Mouse (Mus musculus): ENCODE data around the gene Mt4. TPM values are rescaled to one million over a fixed set of nuclear protein-coding genes. Genes with fewer than 3 reads are reported as not detected.
A peak's percentile ranks its signal among the peaks of the same experiment; 100 is the strongest.
"Not testable (repeated sequence)": the region's sequence is repeated elsewhere in the genome, so short reads cannot be mapped to it uniquely, and the experiment has no call there.

Gene Mt4
- polyA plus RNA-seq, 1 experiment: not detected

DNA sequence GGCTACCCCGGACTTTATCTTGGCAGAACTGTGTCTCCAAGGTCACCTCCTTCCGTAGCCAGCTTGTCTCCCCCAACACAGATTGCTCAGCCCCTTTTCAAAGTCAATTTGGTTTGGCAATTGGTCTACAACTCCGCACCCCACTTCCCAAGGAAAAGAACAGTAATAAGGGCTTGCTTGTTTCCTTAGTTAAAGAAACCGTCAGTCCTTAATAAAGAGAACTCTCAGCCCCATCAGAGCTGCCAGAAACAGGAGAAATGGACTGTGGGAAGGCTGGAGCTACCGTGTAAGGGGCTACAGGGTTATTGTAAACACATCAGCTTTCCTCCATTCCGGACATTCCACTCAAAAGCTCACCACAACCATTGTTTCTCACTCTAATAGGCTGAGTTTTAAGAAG, 17.5 kb downstream of the Mt4 start:
- H3K4me1 ChIP-seq (ENCODE audit: control insufficient read depth, insufficient read depth, insufficient read length, low read length): peaks cover 4% of the 10 kb centered on the region; the same call in 1 of the 2 replicates
- H3K27me3 ChIP-seq (ENCODE audit: control insufficient read depth, insufficient read depth, low read length): 0 out of 2 replicates have a peak, but pooled peaks cover 6% of the 10 kb centered on the region
- 60% methylated on average over 6 of the region's 6 CpGs for WGBS
- H3K36me3 ChIP-seq (ENCODE audit: control insufficient read depth, insufficient read depth, low read length): no peaks in the 10 kb centered on the region
- H3K4me3 ChIP-seq (ENCODE audit: low read depth, low read length): no peak overlapping the region
- no peak for TF ChIP-seq CTCF (IDR thresholded peaks at IDR 0.05; ENCODE audit: extremely low read depth, insufficient read length, insufficient replicate concordance, low read depth, low read length)
- no peak for TF ChIP-seq POLR2A (IDR thresholded peaks at IDR 0.05; ENCODE audit: low read depth, low read length)
- no peak overlapping the region for H3K27ac ChIP-seq (ENCODE audit: insufficient read depth, low read depth, low read length)

DNA sequence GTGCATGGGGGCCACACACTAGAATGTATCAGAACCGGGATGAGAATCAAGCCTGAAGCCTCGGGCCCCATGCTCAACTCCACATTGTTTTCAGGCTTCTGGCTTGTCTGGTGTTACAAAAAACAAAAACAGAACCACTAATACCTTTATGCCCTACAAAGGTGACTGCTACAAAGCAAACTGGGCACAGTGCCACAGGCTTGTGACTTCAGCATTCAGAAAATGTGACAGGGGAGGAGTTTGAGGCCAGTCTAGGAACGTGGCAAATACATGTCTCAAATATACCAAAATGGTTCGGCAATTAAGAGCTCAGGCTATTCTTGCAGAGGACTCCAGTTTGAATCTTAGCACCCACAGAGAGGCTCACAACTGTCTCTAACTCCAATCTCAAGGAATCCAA, 19.1 kb downstream of the Mt4 start:
- H3K27me3 ChIP-seq (ENCODE audit: control insufficient read depth, insufficient read depth, low read length): 0 out of 2 replicates have a peak, but pooled peaks cover 6% of the 10 kb centered on the region
- H3K27ac ChIP-seq (ENCODE audit: insufficient read depth, low read depth, low read length): no peak overlapping the region
- TF ChIP-seq POLR2A (IDR thresholded peaks at IDR 0.05; ENCODE audit: low read depth, low read length) (no peak), CTCF (IDR thresholded peaks at IDR 0.05; ENCODE audit: extremely low read depth, insufficient read length, insufficient replicate concordance, low read depth, low read length) (no peak)
- H3K4me3 ChIP-seq (ENCODE audit: low read depth, low read length): no peak overlapping the region
- 41% methylated on average over 4 of the region's 4 CpGs for WGBS
- peaks cover 4% of the 10 kb centered on the region; the same call in 1 of the 2 replicates for H3K4me1 ChIP-seq (ENCODE audit: control insufficient read depth, insufficient read depth, insufficient read length, low read length)
- no peaks in the 10 kb centered on the region for H3K36me3 ChIP-seq (ENCODE audit: control insufficient read depth, insufficient read depth, low read length)

DNA sequence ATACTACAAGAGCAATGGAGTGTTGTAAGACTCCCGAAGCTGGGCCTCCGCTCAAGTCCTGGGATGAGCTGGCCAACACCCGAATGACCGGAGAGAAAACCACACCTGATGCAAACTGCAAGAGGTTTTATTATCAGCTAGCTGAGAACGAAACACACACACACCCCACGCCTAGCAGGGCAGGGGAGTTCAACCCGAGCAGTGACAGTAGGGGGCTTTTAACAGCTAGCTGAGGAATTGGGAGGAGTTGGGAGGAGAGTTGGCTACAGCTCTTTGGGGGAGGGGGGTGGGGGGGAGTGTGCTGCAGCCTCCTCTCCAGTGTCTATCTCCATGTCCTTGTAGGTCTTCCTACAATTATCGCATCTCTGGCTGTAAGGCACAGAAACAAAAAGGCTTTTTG, 28.8 kb downstream of the Mt4 start:
- H3K27me3 ChIP-seq (ENCODE audit: control insufficient read depth, insufficient read depth, low read length); H3K27ac ChIP-seq (ENCODE audit: insufficient read depth, low read depth, low read length); H3K36me3 ChIP-seq (ENCODE audit: control insufficient read depth, insufficient read depth, low read length); H3K4me1 ChIP-seq (ENCODE audit: control insufficient read depth, insufficient read depth, insufficient read length, low read length); H3K4me3 ChIP-seq (ENCODE audit: low read depth, low read length): not testable (repeated sequence)
- 85% methylated on average over 8 of the region's 8 CpGs for WGBS

DNA sequence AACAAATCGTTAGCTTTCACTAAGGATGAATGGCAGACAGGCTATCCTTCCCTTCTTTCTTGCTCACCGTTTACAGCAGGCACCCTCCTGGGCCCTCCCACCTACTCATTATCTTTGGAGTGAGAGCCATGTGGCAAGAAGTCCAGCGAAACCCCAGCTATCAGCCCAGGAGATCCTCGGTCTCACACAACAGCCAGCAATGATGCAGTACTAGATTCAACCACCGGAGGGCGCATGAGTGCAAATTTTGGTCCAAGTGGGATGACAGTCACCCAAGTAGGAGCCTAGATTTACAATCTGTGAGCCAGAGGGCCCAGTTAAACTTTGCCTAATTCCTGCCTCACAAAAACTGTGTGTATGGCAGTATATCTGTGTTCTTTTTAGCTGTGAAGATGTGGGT, 30.2 kb downstream of the Mt4 start:
- Histone ChIP-seq H3K36me3 (ENCODE audit: control insufficient read depth, insufficient read depth, low read length) (no peaks in the 10 kb centered on the region), H3K27ac (ENCODE audit: insufficient read depth, low read depth, low read length) (no peak overlapping the region), H3K4me1 (ENCODE audit: control insufficient read depth, insufficient read depth, insufficient read length, low read length) (peaks cover 6% of the 10 kb centered on the region), H3K4me3 (ENCODE audit: low read depth, low read length) (no peak overlapping the region), H3K27me3 (ENCODE audit: control insufficient read depth, insufficient read depth, low read length) (no peaks in the 10 kb centered on the region; the same call in 1 of the 2 replicates)
- 4% methylated on average over 6 of the region's 6 CpGs for WGBS
- TF ChIP-seq POLR2A (IDR thresholded peaks at IDR 0.05; ENCODE audit: low read depth, low read length): no peak
- peak; percentile 90; the same call in 1 of the 2 replicates for TF ChIP-seq CTCF (IDR thresholded peaks at IDR 0.05; ENCODE audit: extremely low read depth, insufficient read length, insufficient replicate concordance, low read depth, low read length)

DNA sequence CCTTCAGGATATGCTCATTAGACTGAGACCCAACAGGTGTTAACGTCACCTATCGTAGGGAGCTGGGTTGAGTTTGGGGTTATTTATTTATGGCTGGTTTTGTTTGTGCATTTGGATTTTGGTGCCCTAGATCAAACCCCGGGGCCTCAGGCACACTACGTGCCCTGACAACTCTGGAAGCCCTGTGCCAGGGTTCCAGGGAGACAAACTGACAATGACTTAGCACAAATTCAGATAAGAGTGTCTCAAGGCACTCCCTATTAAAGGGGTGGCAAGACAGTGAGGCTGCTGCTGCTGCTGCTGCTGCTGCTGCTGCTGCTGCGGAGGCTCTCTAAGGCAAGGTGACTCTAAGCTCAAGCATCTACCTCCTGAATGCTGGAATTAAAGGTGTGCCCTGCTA, 32.5 kb downstream of the Mt4 start:
- WGBS: 68% methylated on average over 5 of the region's 5 CpGs
- TF ChIP-seq CTCF (IDR thresholded peaks at IDR 0.05; ENCODE audit: extremely low read depth, insufficient read length, insufficient replicate concordance, low read depth, low read length) (no peak), POLR2A (IDR thresholded peaks at IDR 0.05; ENCODE audit: low read depth, low read length) (no peak)

DNA sequence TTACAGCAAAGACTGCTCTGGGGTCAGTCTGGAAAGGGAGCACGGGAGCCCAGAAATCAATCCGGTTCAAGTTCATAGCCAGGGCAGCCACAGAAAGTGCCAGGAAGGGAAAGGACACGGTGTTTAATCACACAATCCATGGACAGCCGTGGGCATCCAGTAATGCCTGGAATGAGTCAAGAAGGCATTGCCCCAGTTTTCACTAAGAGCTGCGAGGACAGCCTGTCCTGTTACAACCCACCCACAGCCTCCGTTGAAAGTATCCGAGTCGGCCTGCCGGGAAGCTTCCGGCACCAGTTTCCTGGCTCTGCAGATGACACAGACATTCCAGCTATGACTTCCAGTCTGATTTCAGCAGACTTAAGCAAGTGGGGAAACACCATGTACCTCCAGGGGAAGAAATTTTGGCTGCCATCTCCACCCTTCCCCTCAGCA, 34.3 kb downstream of the Mt4 start:
- TF ChIP-seq CTCF (IDR thresholded peaks at IDR 0.05; ENCODE audit: extremely low read depth, insufficient read length, insufficient replicate concordance, low read depth, low read length): no peak
- TF ChIP-seq POLR2A (IDR thresholded peaks at IDR 0.05; ENCODE audit: low read depth, low read length): no peak
- Histone ChIP-seq H3K27me3 (ENCODE audit: control insufficient read depth, insufficient read depth, low read length) (peaks cover 5% of the 10 kb centered on the region; the same call in 1 of the 2 replicates), H3K4me3 (ENCODE audit: low read depth, low read length) (peak overlapping the region; percentile 67; the same call in 1 of the 2 replicates), H3K4me1 (ENCODE audit: control insufficient read depth, insufficient read depth, insufficient read length, low read length) (peaks cover 14% of the 10 kb centered on the region), H3K27ac (ENCODE audit: insufficient read depth, low read depth, low read length) (no peak overlapping the region), H3K36me3 (ENCODE audit: control insufficient read depth, insufficient read depth, low read length) (no peaks in the 10 kb centered on the region)
- WGBS: 63% methylated on average over 10 of the region's 10 CpGs

More for the DNA sequence above, 32.5 kb downstream of the Mt4 start:
- H3K27me3 ChIP-seq (ENCODE audit: control insufficient read depth, insufficient read depth, low read length): peaks cover 5% of the 10 kb centered on the region; the same call in 1 of the 2 replicates
- peaks cover 14% of the 10 kb centered on the region for H3K4me1 ChIP-seq (ENCODE audit: control insufficient read depth, insufficient read depth, insufficient read length, low read length)
- no peak overlapping the region for H3K27ac ChIP-seq (ENCODE audit: insufficient read depth, low read depth, low read length)
- H3K36me3 ChIP-seq (ENCODE audit: control insufficient read depth, insufficient read depth, low read length): no peaks in the 10 kb centered on the region
- H3K4me3 ChIP-seq (ENCODE audit: low read depth, low read length): no peak overlapping the region

DNA sequence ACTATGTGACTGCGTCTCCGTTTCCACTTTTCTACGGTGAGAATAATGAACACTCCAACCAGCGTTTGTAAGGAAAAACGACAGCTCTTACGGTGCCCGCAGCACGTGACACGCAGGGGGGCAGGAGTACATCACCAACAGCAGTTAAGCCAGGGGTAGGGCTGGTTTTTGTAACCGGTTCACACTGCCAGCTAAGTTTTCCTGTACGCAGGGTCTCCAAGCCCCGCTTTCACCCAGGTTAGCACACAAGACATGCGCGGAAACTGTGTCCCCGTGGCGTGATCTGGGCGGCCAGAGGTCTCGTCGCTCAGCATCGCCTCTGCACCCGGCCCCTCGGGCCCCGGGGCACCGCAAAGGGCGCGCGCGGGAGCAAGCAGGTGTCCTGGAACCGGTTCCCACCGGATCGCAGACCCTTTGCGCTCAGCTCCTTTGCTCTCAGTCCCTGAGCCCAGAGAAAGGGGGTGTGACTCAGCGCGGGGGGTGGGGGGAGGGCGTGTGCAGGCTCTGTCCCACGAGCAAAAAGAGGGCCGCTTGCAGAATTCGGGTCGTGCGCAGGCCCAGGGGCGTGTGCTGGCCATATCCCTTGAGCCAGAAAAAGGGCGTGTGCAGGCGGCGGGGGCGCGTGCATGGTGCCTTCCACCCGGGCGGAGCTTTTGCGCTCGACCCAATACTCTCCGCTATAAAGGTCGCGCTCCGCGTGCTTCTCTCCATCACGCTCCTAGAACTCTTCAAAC, 35.2 kb downstream of the Mt4 start, which contains the start of gene Mt2:
TSS of gene Mt2 (plus strand) at position 590 of the 734 bp plus-strand sequence.
- Histone ChIP-seq H3K4me3 (ENCODE audit: low read depth, low read length) (peak within 1 kb of the TSS; percentile 67), H3K27me3 (ENCODE audit: control insufficient read depth, insufficient read depth, low read length) (peaks cover 5% of the 10 kb centered on the region; the same call in 1 of the 2 replicates), H3K36me3 (ENCODE audit: control insufficient read depth, insufficient read depth, low read length) (no peaks in the 10 kb centered on the region), H3K27ac (ENCODE audit: insufficient read depth, low read depth, low read length) (peak within 1 kb of the TSS; percentile 37; the same call in 1 of the 2 replicates), H3K4me1 (ENCODE audit: control insufficient read depth, insufficient read depth, insufficient read length, low read length) (peaks cover 14% of the 10 kb centered on the region)
- whole genome bisulfite sequencing: 1% methylated on average over 56 of the region's 56 CpGs
- TF ChIP-seq POLR2A (IDR thresholded peaks at IDR 0.05; ENCODE audit: low read depth, low read length): no peak
- no peak for TF ChIP-seq CTCF (IDR thresholded peaks at IDR 0.05; ENCODE audit: extremely low read depth, insufficient read length, insufficient replicate concordance, low read depth, low read length)

All from small intestine, adult 2 months (tissue).